Mouse (Mus musculus) spleen, adult 2 months (tissue): ENCODE results near the gene Dnajc10. TPM values are rescaled to one million over a fixed set of nuclear protein-coding genes. Genes with fewer than 3 reads are reported as not detected.
A peak's percentile ranks its signal among the peaks of the same experiment; 100 is the strongest.

Experiments used
- DNase-seq, 2 experiments: peaks; one replicate each; pipeline versions ENCODE4 v3.0.0 to v3.0.0-alpha.2; 2012 to 2021; ENCODE audit warnings: low spot score in 2 of 2, low read depth in 1 of 2
- H3K27ac ChIP-seq: fragments of 200-500 bp; 2 replicates; pipeline ENCODE4 v1.5.1; 2012; ENCODE audit warnings: low read length, inconsistent platforms; ENCODE audit not compliant: insufficient read depth
- H3K27me3 ChIP-seq: fragments of 200-500 bp; 2 replicates; pipeline ENCODE4 v1.6.1; 2012; ENCODE audit warnings: mild to moderate bottlenecking, moderate library complexity, low read length, inconsistent platforms; ENCODE audit not compliant: control insufficient read depth, insufficient read depth
- H3K36me3 ChIP-seq: fragments of 200-500 bp; 2 replicates; pipeline ENCODE4 v1.6.1; 2012; ENCODE audit warnings: mild to moderate bottlenecking, low read length, inconsistent platforms; ENCODE audit not compliant: control insufficient read depth, insufficient read depth
- H3K4me1 ChIP-seq: fragments of 200-500 bp; 2 replicates; pipeline ENCODE4 v1.6.1; 2011; ENCODE audit warnings: inconsistent platforms; ENCODE audit not compliant: control insufficient read depth, insufficient read depth, insufficient read length
- H3K4me3 ChIP-seq: fragments of 200-500 bp; 2 replicates; pipeline ENCODE4 v1.5.1; 2011; ENCODE audit warnings: mild to moderate bottlenecking, inconsistent platforms; ENCODE audit not compliant: insufficient read depth, insufficient read length; ENCODE audit errors: extremely low read depth
- CTCF ChIP-seq: fragments of 200-500 bp; IDR thresholded peaks from 2 replicates; pipeline ENCODE4 v1.5.1; 2011; ENCODE audit warnings: mild to moderate bottlenecking, inconsistent platforms; ENCODE audit not compliant: insufficient read depth, insufficient read length, insufficient replicate concordance; ENCODE audit errors: extremely low read depth
- POLR2A ChIP-seq: fragments of 200-500 bp; IDR thresholded peaks from 2 replicates; pipeline ENCODE4 v1.6.1; 2011; ENCODE audit warnings: low read depth, low read length, inconsistent platforms
- WGBS: fragments of 180-500 bp; shearing (Covaris S2); methylation state at CpG from one replicate; pipeline ENCODE4 v1.1.7; 2018; 5-methylcytosine and 5-hydroxymethylcytosine counted together
- polyA plus RNA-seq: library from polyadenylated mRNA; depleted of rRNA; stranded (reverse); fragments of >200 nt; gene quantifications from 2 replicates; pipeline ENCODE4 v1.2.3, GENCODE M21; 2012; rRNA removed

Dnajc10 gene
- polyA plus RNA-seq, result 10.3 and 10.6 TPM in 2 replicates

- Histone ChIP-seq H3K27me3 (no peaks in the 10 kb centered on the region), H3K4me3 (peak within 1 kb of the TSS; percentile 79), H3K27ac (peak within 1 kb of the TSS; percentile 88), H3K4me1 (no peaks in the 10 kb centered on the region; the same call in 1 of the 2 replicates), H3K36me3 (peaks cover 3% of the 10 kb centered on the region)
- peak; percentile 69 to 85 for DNase-seq
- TF ChIP-seq POLR2A (peak; percentile 66), CTCF (no peak)
- WGBS, result under 1% methylated on average over 71 of the region's 72 CpGs
Measured at GRCm38 (mm10) chr2:80315242-80316161, at the start of gene Dnajc10. Dnajc10 (plus strand) TSS chr2:80315466.

GRCm38 (mm10) chr2:80266894-80267293, 48.4 kb upstream of the Dnajc10 start:
- TF ChIP-seq CTCF (peak; percentile 24; the same call in 1 of the 2 replicates), POLR2A (no peak)
- DNase-seq, result peak; percentile 19 to 23
- Histone ChIP-seq H3K36me3 (no peaks in the 10 kb centered on the region), H3K4me3 (no peak overlapping the region), H3K4me1 (no peaks in the 10 kb centered on the region), H3K27ac (no peak overlapping the region), H3K27me3 (no peaks in the 10 kb centered on the region)
- whole genome bisulfite sequencing, result 6% methylated on average over 11 of the region's 11 CpGs

- Histone ChIP-seq H3K27ac (no peak overlapping the region), H3K4me1 (no peaks in the 10 kb centered on the region), H3K27me3 (no peaks in the 10 kb centered on the region), H3K36me3 (no peaks in the 10 kb centered on the region), H3K4me3 (no peak overlapping the region)
- no peak for DNase-seq
- TF ChIP-seq CTCF (no peak), POLR2A (no peak)
- 63% methylated on average over 4 of the region's 4 CpGs for whole genome bisulfite sequencing
Measured at GRCm38 (mm10) chr2:80268053-80268452, 47.2 kb upstream of the Dnajc10 start.

GRCm38 (mm10) chr2:80271431-80271830, 43.8 kb upstream of the Dnajc10 start:
- H3K36me3 ChIP-seq, result no peaks in the 10 kb centered on the region
- TF ChIP-seq POLR2A (no peak), CTCF (no peak)
- WGBS, result 68% methylated on average over 1 of the region's 1 CpGs
- no peaks in the 10 kb centered on the region for H3K4me1 ChIP-seq
- DNase-seq, result no peak
- no peak overlapping the region for H3K4me3 ChIP-seq
- H3K27me3 ChIP-seq, result no peaks in the 10 kb centered on the region
- H3K27ac ChIP-seq, result no peak overlapping the region

GRCm38 (mm10) chr2:80273038-80273437, 42.2 kb upstream of the Dnajc10 start:
- 36% methylated on average over 3 of the region's 3 CpGs for WGBS
- Histone ChIP-seq H3K36me3 (no peaks in the 10 kb centered on the region), H3K4me1 (no peaks in the 10 kb centered on the region), H3K27me3 (no peaks in the 10 kb centered on the region), H3K27ac (no peak overlapping the region), H3K4me3 (no peak overlapping the region)
- DNase-seq, result no peak
- TF ChIP-seq POLR2A (no peak), CTCF (no peak)

GRCm38 (mm10) chr2:80273763-80274162, 41.5 kb upstream of the Dnajc10 start:
- Histone ChIP-seq H3K27me3 (no peaks in the 10 kb centered on the region), H3K4me1 (no peaks in the 10 kb centered on the region), H3K36me3 (no peaks in the 10 kb centered on the region), H3K4me3 (no peak overlapping the region), H3K27ac (no peak overlapping the region)
- no peak for DNase-seq
- TF ChIP-seq POLR2A, result no peak
- no peak for TF ChIP-seq CTCF
- WGBS, result 51% methylated on average over 4 of the region's 4 CpGs

GRCm38 (mm10) chr2:80275136-80275535, 40.1 kb upstream of the Dnajc10 start:
- Histone ChIP-seq H3K36me3 (no peaks in the 10 kb centered on the region), H3K4me3 (no peak overlapping the region), H3K4me1 (no peaks in the 10 kb centered on the region), H3K27me3 (no peaks in the 10 kb centered on the region), H3K27ac (no peak overlapping the region)
- DNase-seq, result no peak
- WGBS, result 80% methylated on average over 2 of the region's 2 CpGs
- TF ChIP-seq CTCF, result no peak
- no peak for TF ChIP-seq POLR2A
